Mouse (Mus musculus) heart, postnatal 0 days (tissue): Measurements from ENCODE around the gene Proser1.

Experiments used
- CTCF ChIP-seq: IDR thresholded peaks from 2 replicates; pipeline ENCODE4 v1.5.1; 2016; ENCODE audit warnings: antibody characterized with exemption, control low read depth, low read depth
- EP300 ChIP-seq: IDR thresholded peaks from 2 replicates; pipeline ENCODE4 v1.6.1; 2016; ENCODE audit warnings: antibody characterized with exemption, low read depth

DNA sequence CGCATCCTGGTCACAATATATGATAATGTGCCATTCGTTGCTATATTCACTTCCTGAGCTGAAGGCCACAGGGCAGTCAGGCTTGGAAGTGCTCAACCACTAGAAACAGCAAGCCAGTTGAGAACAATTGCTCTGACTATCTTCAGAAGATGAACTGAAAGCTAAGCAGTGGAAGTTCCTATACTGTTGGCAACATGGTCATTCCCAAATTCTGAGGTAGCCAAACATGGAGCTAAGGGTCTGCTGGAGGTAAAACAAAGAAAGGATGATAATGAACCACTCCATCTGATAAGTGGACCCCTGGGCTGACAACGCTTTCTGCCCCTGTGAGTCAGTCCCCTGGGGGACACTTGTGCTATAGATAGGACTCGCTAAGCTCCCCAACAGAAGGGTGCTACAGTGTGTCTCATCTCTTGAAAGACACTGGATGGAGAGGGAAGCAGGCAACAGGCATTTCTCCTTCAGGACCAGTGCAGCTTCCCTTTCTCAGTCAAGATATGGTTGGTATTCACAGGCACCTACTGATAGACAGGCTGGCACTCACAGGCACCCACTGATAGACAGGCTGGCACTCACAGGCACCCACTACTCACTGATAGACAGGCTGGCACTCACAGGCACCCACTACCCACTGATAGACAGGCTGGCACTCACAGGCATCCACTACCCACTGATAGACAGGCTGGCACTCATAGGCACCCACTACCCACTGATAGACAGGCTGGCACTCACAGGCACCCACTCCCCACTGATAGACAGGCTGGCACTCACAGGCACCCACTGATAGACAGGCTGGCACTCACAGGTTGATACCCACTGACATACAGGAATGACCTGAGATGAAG, 51.0 kb downstream of the Proser1 start:
- TF ChIP-seq CTCF: no peak
- TF ChIP-seq EP300: no peak
